Mouse (Mus musculus): ENCODE measurements around the gene Kcnh4.

Gene Kcnh4

DNA sequence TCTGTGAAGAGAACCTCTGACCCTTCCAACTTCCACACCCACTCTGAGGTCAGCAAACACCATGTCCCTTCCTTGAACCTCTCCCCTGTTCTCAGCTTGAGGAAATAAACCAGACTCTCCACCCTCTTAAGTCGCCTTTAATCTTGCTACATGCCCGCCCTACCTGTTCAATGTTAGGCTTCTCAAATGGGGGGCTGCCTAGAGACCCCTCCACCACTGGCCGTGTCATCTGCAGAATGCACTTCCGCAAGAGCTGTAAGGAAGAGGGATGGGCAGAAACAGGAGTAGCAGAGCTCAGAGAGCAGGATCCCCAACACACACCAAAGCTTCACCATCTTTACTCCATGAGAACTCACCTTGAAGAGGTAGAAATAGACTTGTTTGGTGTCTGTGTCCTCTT lies 48.8 kb downstream of the Kcnh4 start:
- DNase-seq (ENCODE audit: low spot score in 2 of 2): no peak

DNA sequence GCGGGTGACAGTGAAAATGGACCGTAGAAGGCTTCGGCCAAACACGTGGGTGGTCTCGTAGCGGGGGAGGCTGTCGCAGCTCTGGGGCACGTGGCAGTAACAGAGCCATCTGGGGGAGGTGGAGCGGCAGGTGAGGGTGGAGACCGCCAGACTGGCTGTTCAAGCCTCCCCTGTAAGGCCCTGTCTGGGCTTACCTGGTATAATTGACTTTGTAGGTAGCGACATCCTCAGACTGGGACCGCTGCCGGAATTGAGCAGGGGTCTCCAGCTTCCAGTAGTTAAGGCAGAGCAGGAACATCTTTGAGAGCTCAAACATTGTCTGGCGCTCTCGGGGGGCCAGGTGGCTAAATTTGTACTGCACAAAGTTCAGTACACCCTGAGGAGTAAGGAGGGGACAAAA lies 49.2 kb downstream of the Kcnh4 start:
- no peak for DNase-seq (ENCODE audit: low spot score in 2 of 2)

DNA sequence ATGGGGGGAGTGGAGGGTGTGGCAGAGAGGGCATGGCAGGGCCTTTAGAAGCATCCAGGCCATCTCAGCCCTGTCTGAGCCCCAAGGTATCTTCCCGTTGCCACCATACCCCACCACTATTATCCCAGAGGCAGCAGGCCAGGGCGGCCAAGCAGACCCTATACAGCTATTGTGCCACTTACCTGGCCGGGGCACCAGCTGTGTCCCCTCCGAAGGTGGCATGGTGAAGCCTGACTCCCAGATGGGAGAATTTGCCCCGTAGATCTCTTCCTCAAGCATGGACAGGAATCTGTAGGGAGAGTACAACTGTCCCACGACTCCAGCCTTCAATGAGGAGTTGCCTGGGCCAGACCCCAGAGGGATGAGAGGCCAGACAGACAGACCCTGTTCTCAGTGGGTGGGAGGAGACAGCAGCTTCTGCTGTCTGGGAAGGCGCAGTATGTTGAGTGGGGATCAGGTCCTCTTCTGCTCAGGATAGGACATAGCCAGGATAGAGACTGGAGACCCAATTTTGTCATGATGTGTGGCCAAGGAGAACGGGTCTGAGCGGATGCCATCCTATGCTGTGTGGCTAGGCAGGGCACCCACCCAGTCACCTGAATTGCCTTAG lies 50.4 kb downstream of the Kcnh4 start:
- DNase-seq (ENCODE audit: low spot score in 2 of 2): no peak

DNA sequence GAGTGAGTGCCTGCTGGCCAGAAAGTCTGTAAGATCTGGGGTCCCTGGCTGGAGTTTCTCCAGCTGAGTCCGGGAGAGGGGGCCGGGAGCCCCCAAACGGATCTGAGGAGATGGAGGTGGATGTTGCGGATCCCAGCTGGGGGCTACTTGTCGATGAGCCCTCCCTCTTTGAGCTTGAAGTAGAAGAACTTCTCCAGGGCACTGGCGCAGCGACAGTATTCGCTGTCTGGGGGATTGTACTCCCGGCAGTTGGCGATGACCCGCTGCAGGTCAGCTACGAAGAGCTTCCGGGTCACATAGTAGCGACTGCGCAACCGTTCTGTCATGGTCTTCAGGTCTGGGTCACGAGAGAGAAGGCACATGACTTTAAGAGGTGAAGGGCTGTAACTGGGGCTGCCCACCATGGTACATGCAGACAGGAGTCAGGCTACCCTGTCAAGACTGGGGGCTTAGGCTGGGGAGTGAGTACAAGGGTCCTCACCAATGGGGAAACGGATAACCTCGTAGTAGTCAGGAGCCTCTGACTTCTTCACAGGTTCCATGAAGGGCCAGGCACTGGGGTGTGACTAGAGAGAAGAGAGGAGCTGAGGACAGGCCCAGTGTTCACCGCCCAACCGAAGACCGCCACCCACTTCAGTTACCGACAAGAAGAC lies 54.5 kb downstream of the Kcnh4 start:
- DNase-seq (ENCODE audit: low spot score in 2 of 2): no peak

DNA sequence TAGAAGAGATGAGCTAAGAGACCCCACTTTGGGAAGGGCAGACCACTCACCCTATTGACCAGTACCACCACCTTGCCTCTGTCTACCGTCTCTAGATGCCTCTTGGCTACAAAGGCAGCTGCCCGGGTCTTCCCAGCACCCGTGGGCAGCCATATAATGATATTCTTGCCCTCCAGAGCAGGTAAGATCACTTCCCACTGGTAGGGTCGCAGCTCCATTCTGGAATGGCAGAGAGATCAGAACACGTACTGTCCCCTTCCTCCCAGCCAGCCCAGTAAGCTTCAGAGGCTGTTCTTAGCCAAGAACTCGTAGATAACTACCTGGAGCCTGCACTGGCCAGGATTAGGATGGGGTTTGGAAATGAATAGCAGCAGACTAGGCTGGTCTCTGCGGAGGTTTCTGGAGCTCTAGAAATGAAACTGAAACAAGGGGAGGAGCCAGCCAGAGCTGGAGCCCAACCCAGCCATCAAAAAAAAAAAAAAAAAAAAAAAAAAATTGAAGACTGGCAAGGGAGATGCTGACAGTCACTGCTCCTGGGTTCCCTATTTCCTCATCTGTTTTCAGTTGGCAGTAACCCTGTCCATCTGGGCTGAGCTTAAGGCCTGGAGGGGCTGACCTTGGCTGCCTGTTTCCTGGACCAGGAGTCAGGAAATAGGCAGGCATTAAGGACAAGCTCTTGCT lies 55.8 kb downstream of the Kcnh4 start, which contains the start of gene Dhx58:
Gene Dhx58, minus strand, starts transcription at position 421 of the 681 bp plus-strand sequence.
- no peak for DNase-seq (ENCODE audit: low spot score in 2 of 2)

DNA sequence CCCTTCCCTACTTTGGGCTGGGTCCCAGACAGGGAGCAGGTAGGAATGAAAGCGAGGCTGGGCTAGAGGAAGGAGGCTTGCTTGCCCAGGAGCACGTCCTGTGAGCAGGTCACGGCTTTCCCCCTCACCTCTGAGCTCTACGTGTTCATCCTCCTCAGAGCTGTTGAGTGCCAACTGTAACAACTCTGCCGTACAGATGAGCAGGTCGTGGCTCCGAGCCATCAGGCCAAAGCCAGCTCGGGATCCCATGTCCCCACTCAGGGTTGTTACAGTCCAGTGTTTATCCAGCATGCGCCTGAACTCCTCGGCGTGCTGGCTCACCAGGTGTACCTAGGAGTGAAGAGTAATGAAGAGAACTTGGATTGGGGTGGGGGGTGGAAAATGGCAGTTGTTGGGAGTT lies 56.4 kb downstream of the Kcnh4 start:
- DNase-seq (ENCODE audit: low spot score in 2 of 2): no peak

DNA sequence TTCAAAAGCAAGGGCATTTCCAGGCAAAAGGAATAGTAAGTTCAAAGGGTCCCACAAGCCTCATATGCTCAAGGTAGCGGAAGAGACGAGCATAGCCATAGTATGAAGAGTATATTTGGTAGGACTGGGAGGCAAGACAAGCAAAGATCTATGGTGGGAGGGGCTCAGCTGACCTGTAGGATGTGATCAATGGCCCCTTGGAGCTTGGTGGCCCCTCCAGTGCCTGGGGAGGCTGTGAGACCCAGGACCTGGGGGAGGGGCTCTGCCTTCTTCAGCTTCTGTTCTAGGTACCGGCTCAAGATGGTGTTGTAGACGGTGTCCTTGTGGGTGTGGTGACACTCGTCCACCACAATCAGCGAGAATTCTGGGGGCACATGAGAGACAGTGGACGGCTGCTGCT lies 56.8 kb downstream of the Kcnh4 start:
- no peak for DNase-seq (ENCODE audit: low spot score in 2 of 2)

DNA sequence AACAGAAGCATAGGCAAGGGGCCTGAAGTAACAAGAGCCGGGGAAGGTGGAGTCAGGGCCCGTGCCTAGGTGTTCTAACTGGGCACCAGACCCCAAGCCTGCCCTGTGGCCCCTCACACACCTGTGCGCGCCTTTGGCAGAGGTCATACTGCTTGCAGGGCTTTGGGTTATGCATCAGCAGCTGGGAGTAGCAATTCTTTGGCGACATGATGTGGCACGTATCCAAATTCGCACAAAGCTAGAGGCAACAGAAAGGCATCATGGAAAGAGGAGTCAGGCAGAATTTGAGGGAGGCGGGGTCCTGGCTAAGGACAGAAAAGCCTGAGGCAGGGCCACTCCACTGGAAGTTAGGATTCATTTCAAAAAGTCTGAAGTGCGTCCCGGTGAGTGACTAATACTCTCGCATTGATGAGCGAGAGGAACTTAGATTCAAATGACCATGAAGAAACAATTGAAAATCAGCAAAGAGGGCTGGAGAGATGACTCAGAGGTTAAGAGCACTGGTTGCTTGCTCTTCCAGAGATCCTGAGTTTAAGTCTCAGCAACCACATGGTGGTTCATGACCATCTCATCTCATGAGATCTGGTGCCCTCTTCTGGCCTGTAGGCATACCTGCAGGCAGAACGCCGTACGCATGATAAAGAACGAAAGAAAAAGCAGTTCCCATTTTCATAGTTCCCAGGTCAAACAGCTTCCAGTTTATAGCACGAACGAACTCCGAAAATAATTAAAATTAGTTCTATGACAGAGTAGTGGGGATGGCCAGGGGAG lies 57.5 kb downstream of the Kcnh4 start:
- peak; percentile 49 to 73 for DNase-seq (ENCODE audit: low spot score in 2 of 2)

DNA sequence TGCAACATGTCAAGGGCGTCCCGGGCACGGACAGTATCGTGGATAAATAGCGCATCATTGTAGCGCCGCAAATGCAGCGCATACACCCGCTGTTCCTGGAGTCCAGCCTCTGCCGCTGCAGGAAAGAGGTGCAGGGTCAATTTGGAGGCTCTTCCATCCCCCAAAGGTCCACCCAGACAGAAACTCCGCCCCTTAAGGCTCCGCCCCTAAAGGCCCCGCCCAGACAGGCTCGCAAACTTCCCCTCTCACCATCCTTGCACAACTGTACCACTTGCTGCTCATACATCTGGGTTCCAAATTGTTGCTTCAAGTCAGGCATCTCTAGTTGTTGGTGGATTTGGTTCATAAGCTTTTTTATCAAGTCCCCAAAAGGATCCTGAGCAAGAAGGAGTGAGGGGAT lies 58.4 kb downstream of the Kcnh4 start:
- peak; percentile 65 to 84 for DNase-seq (ENCODE audit: low spot score in 2 of 2)

DNA sequence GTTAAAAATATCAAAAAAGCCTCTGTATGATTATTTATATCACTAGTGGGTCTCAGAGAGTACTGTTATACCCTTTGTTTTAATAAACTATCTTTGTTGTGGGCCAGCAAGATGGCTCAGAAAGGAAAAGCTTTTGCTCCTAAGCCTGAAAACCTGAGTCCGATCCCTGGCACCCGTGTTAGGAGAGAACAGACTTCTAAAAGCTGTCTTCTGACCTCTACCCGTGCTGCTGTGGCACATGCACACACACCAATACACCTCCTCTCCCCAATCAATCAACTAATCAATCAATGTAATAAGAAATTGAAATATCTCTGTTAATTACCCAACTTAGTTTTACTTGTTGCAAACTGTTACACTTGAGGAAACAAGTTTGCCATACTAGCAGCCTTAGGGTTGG lies 59.0 kb downstream of the Kcnh4 start:
- no peak for DNase-seq (ENCODE audit: low spot score in 2 of 2)

DNA sequence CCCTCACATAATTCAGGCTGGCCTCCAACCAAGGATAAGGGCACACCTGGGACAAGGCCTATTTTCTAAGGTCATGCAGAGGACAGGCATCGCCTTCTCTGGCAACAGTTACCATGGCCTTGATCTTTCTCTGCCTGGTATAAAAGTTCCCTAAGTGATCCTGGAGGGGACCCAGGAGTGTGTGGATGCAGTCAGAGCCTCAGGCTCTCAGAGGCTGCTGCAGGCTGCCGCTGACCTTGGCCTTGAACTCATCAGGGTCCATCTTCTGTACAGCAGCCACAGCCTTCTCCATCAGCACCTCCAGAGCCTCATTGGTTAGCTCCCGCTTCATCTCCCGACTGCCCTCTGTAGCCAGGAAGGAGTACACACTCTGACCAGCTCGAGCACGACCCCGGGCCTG lies 61.8 kb downstream of the Kcnh4 start:
- no peak for DNase-seq (ENCODE audit: low spot score in 2 of 2)

DNA sequence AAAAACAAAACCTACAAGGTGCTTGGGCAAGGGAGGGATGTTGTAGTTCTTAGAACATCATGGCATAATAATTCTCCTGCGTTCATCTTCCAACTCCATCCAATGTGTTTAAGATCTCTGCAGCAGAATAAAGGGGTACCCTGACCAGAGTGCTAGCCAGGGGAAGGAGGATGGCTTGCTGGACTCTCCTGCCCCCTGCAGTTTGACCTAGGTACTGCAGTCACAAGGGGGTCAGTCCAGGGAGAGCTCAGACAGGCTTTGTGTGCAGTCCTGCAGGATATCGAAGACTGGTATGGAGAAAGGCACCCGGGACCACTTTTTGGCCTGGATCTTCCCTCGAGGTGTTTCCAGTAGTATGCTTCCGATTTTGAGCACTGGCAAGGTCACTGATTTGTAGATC lies 64.8 kb downstream of the Kcnh4 start:
- peak; percentile 74 to 85 for DNase-seq (ENCODE audit: low spot score in 2 of 2)

DNA sequence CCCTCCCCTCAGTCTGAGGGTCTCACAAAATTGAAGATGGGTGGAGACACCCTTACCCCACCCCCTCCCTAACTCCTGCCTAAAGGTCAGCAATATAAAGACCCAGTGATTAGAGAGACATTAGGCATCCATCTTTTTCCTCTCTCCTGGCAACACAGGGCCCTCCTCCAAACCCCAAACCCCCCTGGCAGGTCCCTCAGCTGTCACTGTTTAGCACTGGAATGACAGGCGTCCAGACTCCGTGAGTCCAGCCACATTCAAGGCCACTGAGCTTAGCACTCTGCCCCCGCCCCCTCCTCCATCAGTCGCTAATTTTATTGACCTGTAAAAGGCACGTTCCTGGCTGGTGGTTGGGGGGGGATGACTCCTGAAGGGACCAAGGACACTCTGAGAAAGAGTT lies 66.6 kb downstream of the Kcnh4 start:
- DNase-seq (ENCODE audit: low spot score in 2 of 2): no peak

DNA sequence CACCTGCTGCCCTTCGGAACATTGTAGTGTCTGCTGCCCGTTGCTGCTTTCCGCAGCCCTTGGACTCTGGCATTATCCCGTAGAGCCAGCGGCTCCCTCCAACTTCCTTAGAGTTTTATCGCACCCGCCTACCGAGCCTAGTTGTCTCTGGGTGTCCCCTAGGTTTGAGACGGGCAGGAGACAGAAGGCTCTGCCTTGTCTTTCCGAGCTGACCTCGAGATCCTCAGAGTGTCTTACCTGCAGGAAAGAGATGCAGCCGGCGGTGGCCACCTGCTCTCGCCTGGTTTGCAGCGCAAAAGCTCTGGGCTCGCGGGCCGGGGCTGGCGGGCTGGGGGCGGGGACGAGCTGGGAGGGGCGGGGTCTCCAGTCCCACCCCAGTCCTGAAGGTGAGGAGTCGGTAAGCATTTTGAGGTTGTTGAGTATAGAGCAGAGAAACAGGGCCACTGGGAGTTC lies 67.6 kb downstream of the Kcnh4 start, which contains the start of gene Zfp385c:
Gene Zfp385c, minus strand, starts transcription at position 292 of the 453 bp plus-strand sequence.
- no peak for DNase-seq (ENCODE audit: low spot score in 2 of 2)

DNA sequence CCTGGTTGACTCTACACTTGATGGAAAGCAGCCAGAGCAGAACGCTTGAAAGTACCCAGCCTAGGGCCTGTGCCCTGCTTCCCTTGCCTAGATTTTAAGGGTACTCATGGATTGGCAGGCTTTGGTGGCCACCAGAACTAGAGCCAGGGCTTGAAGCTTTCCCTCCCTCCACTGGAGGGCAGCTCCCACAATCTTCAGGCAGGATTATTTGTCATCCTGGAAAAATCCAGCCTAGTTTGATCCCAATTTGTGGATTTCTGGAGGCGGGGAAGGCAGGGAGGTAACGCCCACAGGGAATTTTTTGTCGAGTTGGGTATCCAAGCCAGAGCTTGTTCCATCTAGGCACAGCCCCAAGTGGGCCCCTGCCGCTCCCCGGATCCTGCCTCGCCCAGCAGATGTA lies 69.4 kb downstream of the Kcnh4 start:
- no peak for DNase-seq (ENCODE audit: low spot score in 2 of 2)
